Mouse (Mus musculus) ES-E14 (cell line): ENCODE measurements around the gene Tinag. TPM values are rescaled to one million over a fixed set of nuclear protein-coding genes. Genes with fewer than 3 reads are reported as not detected.

Experiments
- DNase-seq: peaks from one replicate; pipeline ENCODE4 v3.0.0-alpha.2; 2013; ENCODE audit warnings: low read depth, low spot score
- H3K27ac ChIP-seq: 2 replicates; pipeline ENCODE4 v1.5.1; 2012; ENCODE audit warnings: low read depth, mild to moderate bottlenecking, low read length, moderate library complexity, mixed read lengths; ENCODE audit not compliant: poor library complexity, insufficient read depth, severe bottlenecking
- H3K36me3 ChIP-seq: 2 replicates; pipeline ENCODE4 v1.6.1; 2012; ENCODE audit warnings: mild to moderate bottlenecking, low read length, moderate library complexity, mixed read lengths; ENCODE audit not compliant: control insufficient read depth, poor library complexity, insufficient read depth, severe bottlenecking
- H3K4me1 ChIP-seq, 2 experiments: fragments of 150-350 bp in 1 of 2; sonication (generic) in 1 of 2; 2 replicates each; pipeline ENCODE4 v1.6.1; 2012; ENCODE audit warnings: low read length in 2 of 2, mild to moderate bottlenecking in 1 of 2, mixed read lengths in 1 of 2; ENCODE audit not compliant: control insufficient read depth in 2 of 2, insufficient read depth in 2 of 2, poor library complexity in 1 of 2
- H3K4me3 ChIP-seq, 2 experiments: fragments of 150-350 bp in 1 of 2; sonication (generic) in 1 of 2; 2 replicates each; pipeline ENCODE4 v1.5.1; 2012; ENCODE audit warnings: low read length in 2 of 2, low read depth in 1 of 2, mild to moderate bottlenecking in 1 of 2, mixed read lengths in 1 of 2; ENCODE audit not compliant: insufficient read depth in 1 of 2, poor library complexity in 1 of 2, severe bottlenecking in 1 of 2
- H3K9ac ChIP-seq: 2 replicates; pipeline ENCODE4 v1.6.1; 2012; ENCODE audit warnings: low read depth, mild to moderate bottlenecking, low read length, mixed read lengths; ENCODE audit not compliant: poor library complexity, insufficient read depth, severe bottlenecking
- H3K9me3 ChIP-seq: fragments of 150-350 bp; sonication (generic); 2 replicates; pipeline ENCODE4 v1.6.1; 2012; ENCODE audit warnings: low read depth, mild to moderate bottlenecking, low read length; ENCODE audit not compliant: control insufficient read depth, insufficient read depth
- CHD2 ChIP-seq: IDR thresholded peaks from 2 replicates; pipeline ENCODE4 v1.6.1; 2014; ENCODE audit warnings: mild to moderate bottlenecking, low read depth, low read length, inconsistent platforms
- HCFC1 ChIP-seq: IDR thresholded peaks from 2 replicates; pipeline ENCODE4 v1.6.1; 2012; ENCODE audit warnings: low read length, inconsistent platforms, borderline replicate concordance; ENCODE audit not compliant: insufficient read depth
- MAFK ChIP-seq: IDR thresholded peaks from 2 replicates; pipeline ENCODE4 v1.6.1; 2014; ENCODE audit warnings: mild to moderate bottlenecking, low read depth, low read length, inconsistent platforms; ENCODE audit not compliant: insufficient read depth
- in situ Hi-C, 2 experiments: fragments of 600-800 bp; cut with MboI; formaldehyde crosslinking; loops; one replicate each; pipeline ENCODE4 v1.15.1; 2025; ENCODE audit warnings: low sequenced_read_pairs in 2 of 2, inconsistent platforms in 1 of 2; ENCODE audit not compliant: unreplicated experiment in 2 of 2
- total RNA-seq: library from RNA; depleted of rRNA; stranded (reverse); fragments of 300-350 nt; gene quantifications from 2 replicates; pipeline ENCODE4 v1.2.3, GENCODE M21; 2012

Gene Tinag
- total RNA-seq, 1 experiment: not detected

DNA sequence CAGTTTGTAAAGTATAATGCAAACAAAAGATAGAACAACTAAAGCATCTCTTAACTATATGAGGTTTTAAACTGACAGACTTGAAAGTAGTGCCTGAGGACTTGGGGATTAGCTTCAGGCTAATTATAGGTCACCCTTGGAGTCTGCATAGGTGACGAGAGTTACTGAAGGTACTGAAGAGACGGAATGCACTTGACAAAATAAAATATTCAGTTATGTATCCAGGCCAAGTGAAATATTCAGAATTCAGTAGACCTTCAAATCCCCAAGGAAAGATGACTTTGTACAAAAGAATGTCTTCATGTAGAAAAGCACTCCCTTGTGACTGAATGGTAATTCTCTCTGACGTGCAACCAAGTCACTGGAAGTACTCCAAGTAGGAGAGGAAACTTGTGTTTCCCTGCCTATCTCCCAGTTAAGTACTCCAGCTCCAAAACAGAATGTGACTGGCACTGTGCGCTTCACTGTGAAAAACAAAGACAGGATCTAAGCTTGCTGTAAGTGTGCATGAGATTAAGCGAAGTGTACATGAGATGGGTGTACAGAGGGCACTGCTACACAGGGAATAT, 130.4 kb downstream of the Tinag start:
- H3K27ac ChIP-seq: no peak overlapping the region

More for the DNA sequence above, 130.4 kb downstream of the Tinag start:
- Histone ChIP-seq H3K9me3 (no peaks in the 10 kb centered on the region), H3K4me3 (no peak overlapping the region), H3K9ac (no peak overlapping the region), H3K4me1 (no peaks in the 10 kb centered on the region), H3K36me3 (no peaks in the 10 kb centered on the region)
- in situ Hi-C loops: no loop called here
- DNase-seq: no peak
- no peak for TF ChIP-seq HCFC1
- no peak for TF ChIP-seq CHD2
- no peak for TF ChIP-seq MAFK
